Mouse (Mus musculus) liver, postnatal 0 days (tissue): ENCODE results near the gene Col28a1. TPM values are rescaled to one million over a fixed set of nuclear protein-coding genes. Genes with fewer than 3 reads are reported as not detected.

ENCODE experiments used
- ATAC-seq: fragments of 200-750 bp; cut with Nextera tagmentation; 2 replicates; pipeline ENCODE4 v1.8.0; 2017; ENCODE audit warnings: mild to moderate bottlenecking, moderate library complexity
- DNase-seq: peaks from one replicate; pipeline ENCODE4 v3.0.0-alpha.2; 2016
- H3K27ac ChIP-seq: fragments of 300-500 bp; sonication (generic); 2 replicates; pipeline ENCODE4 v1.5.1; 2014; ENCODE audit warnings: antibody characterized with exemption, moderate library complexity, mild to moderate bottlenecking, low read depth
- H3K27me3 ChIP-seq: fragments of 300-500 bp; sonication (generic); 2 replicates; pipeline ENCODE4 v1.6.1; 2014; ENCODE audit warnings: low read length, control low read depth, mixed read lengths; ENCODE audit not compliant: insufficient read depth
- H3K36me3 ChIP-seq: fragments of 300-500 bp; sonication (generic); replicated peaks from 2 replicates; pipeline ENCODE4 v1.6.1; 2014; ENCODE audit warnings: mild to moderate bottlenecking, control low read depth, low read length, moderate library complexity, mixed read lengths; ENCODE audit not compliant: insufficient read depth
- H3K4me1 ChIP-seq: fragments of 300-500 bp; sonication (generic); 2 replicates; pipeline ENCODE4 v1.6.1; 2014; ENCODE audit warnings: antibody characterized with exemption, mild to moderate bottlenecking, control low read depth; ENCODE audit not compliant: insufficient read depth
- H3K4me2 ChIP-seq: fragments of 300-500 bp; sonication (generic); 2 replicates; pipeline ENCODE4 v1.6.1; 2014; ENCODE audit warnings: low read depth, mild to moderate bottlenecking, low read length, moderate library complexity, mixed read lengths
- H3K4me3 ChIP-seq: fragments of 300-500 bp; sonication (generic); 2 replicates; pipeline ENCODE4 v1.5.1; 2014; ENCODE audit warnings: low read depth, low read length
- H3K9ac ChIP-seq: fragments of 300-500 bp; sonication (generic); replicated peaks from 2 replicates; pipeline ENCODE4 v1.6.1; 2014; ENCODE audit warnings: mild to moderate bottlenecking, moderate library complexity
- H3K9me3 ChIP-seq: fragments of 300-500 bp; sonication (generic); 2 replicates; pipeline ENCODE4 v1.6.1; 2016; ENCODE audit warnings: mild to moderate bottlenecking, control low read depth, low read length, mixed read lengths
- CTCF ChIP-seq: sonication (generic); IDR thresholded peaks from 2 replicates; pipeline ENCODE4 v1.5.1; 2016; ENCODE audit warnings: antibody characterized with exemption, low read depth
- EP300 ChIP-seq: IDR thresholded peaks from 2 replicates; pipeline ENCODE4 v1.6.1; 2016; ENCODE audit warnings: antibody characterized with exemption, low read depth, mild to moderate bottlenecking
- WGBS: fragments of 180-500 bp; shearing (Covaris S2); extraction: QIAGEN DNeasy Blood & Tissue Kit; methylation state at CpG from one replicate; pipeline ENCODE4 v1.1.7; 2014; ENCODE audit not compliant: insufficient replicate concordance; 5-methylcytosine and 5-hydroxymethylcytosine counted together
- polyA plus RNA-seq: library from polyadenylated mRNA; unstranded; fragments of >200 nt; fragmentation: Nextera tagmentation; extraction: Ambion mirVana; gene quantifications from 2 replicates; pipeline ENCODE4 v1.2.1, GENCODE M21; 2015

The Col28a1 gene
- polyA plus RNA-seq, 1 experiment from 2014 or later, result 0.05 TPM

DNA sequence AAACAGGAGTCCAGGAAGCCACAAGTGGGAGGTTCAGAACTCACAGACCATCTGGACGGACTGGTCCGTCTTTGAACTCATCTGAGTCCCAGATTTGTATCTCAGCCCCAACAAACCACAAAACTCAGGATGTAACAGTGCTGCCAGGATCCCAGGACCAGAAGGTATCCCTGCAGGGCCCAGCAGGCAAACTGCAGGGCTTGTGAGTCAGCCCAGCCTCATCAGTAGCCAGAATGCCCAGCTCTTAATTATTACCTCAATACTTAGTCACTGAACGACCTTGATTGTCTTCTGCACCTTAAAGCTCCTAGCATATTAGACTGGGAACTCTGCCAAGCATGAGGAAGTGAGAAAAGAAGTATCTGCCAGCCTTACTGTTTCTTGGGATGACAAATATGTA lies 96.6 kb downstream of the Col28a1 start:
- H3K4me1 ChIP-seq, result no peaks in the 10 kb centered on the region
- H3K36me3 ChIP-seq, result no peaks in the 10 kb centered on the region
- H3K27ac ChIP-seq, result no peak overlapping the region
- no peak for ATAC-seq
- no peak for TF ChIP-seq EP300
- TF ChIP-seq CTCF, result no peak
- WGBS, result 41% methylated on average over 3 of the region's 3 CpGs
- H3K9ac ChIP-seq, result no peak overlapping the region
- no peak for DNase-seq
- no peaks in the 10 kb centered on the region for H3K27me3 ChIP-seq
- H3K9me3 ChIP-seq, result no peaks in the 10 kb centered on the region
- H3K4me3 ChIP-seq, result no peak overlapping the region
- H3K4me2 ChIP-seq, result no peak overlapping the region

GRCm38 (mm10) chr6:8094160-8094953 lies 98.1 kb downstream of the Col28a1 start:
- ATAC-seq (no peak), DNase-seq (no peak)
- no peak overlapping the region for H3K9ac ChIP-seq
- 63% methylated on average over 8 of the region's 8 CpGs for WGBS
- H3K9me3 ChIP-seq, result no peaks in the 10 kb centered on the region
- H3K4me3 ChIP-seq, result no peak overlapping the region
- H3K4me1 ChIP-seq, result no peaks in the 10 kb centered on the region
- TF ChIP-seq CTCF (no peak), EP300 (no peak)
- no peak overlapping the region for H3K27ac ChIP-seq
- no peak overlapping the region for H3K4me2 ChIP-seq
- no peaks in the 10 kb centered on the region for H3K36me3 ChIP-seq
- H3K27me3 ChIP-seq, result no peaks in the 10 kb centered on the region

DNA sequence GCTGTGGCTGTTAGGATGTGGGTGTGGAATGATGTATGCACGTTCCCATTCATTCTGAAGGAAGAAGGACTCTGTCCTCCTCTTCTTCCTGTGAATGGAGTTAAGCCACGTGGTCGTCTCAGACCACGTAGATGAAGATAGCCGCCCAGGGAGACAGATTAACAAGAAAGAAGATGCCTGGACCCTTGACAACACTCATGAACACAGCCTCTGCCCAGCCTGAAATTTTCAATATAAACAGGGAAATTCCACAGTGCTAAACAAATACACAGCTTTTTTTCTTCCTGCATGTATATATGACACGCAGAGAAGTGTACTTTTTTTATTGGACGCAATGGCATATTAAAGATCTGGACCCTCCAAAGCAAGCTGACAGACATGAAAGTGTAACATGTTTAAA lies 98.9 kb downstream of the Col28a1 start:
- WGBS, result 75% methylated on average over 7 of the region's 7 CpGs
- TF ChIP-seq CTCF (no peak), EP300 (no peak)
- Histone ChIP-seq H3K4me3 (no peak overlapping the region), H3K27me3 (no peaks in the 10 kb centered on the region), H3K36me3 (no peaks in the 10 kb centered on the region), H3K4me1 (no peaks in the 10 kb centered on the region), H3K9me3 (no peaks in the 10 kb centered on the region), H3K4me2 (no peak overlapping the region), H3K27ac (no peak overlapping the region), H3K9ac (no peak overlapping the region)
- ATAC-seq (no peak), DNase-seq (no peak)

DNA sequence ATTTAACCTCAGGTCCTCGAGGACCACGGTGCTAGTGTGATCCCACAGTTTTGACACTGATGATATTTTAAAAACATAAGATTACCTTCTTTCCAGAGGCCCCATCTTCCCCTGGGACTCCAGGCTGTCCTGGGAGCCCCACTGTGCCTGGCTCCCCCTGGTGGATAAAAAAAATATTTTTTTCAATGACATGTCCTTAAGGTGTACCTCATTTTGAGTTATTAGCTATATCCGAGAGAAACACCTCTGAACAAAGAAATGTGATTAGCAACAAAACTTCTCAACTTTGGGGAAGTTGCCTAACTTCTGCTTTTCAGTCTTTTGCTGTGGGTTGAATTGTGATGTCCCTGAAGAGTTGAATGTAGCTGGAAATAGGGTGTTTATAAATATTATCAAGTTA lies 105.6 kb downstream of the Col28a1 start:
- Histone ChIP-seq H3K4me2 (no peak overlapping the region), H3K9ac (no peak overlapping the region), H3K9me3 (no peaks in the 10 kb centered on the region), H3K27ac (no peak overlapping the region), H3K27me3 (no peaks in the 10 kb centered on the region), H3K4me1 (no peaks in the 10 kb centered on the region), H3K4me3 (no peak overlapping the region), H3K36me3 (no peaks in the 10 kb centered on the region)
- ATAC-seq (no peak), DNase-seq (no peak)
- 27% methylated on average over 3 of the region's 3 CpGs for WGBS
- TF ChIP-seq EP300 (no peak), CTCF (peak; percentile 73)

- no peaks in the 10 kb centered on the region for H3K9me3 ChIP-seq
- TF ChIP-seq CTCF, result no peak
- TF ChIP-seq EP300, result no peak
- no peaks in the 10 kb centered on the region for H3K4me1 ChIP-seq
- ATAC-seq (no peak), DNase-seq (no peak)
- no peaks in the 10 kb centered on the region for H3K36me3 ChIP-seq
- no peak overlapping the region for H3K9ac ChIP-seq
- no peak overlapping the region for H3K4me2 ChIP-seq
- no peak overlapping the region for H3K27ac ChIP-seq
- no peak overlapping the region for H3K4me3 ChIP-seq
- WGBS, result 70% methylated on average over 7 of the region's 7 CpGs
- H3K27me3 ChIP-seq, result no peaks in the 10 kb centered on the region
Observed at GRCm38 (mm10) chr6:8084806-8085205, 107.6 kb downstream of the Col28a1 start.

- H3K4me2 ChIP-seq, result no peak overlapping the region
- TF ChIP-seq EP300 (no peak), CTCF (no peak)
- WGBS, result 51% methylated on average over 2 of the region's 2 CpGs
- H3K36me3 ChIP-seq, result no peaks in the 10 kb centered on the region
- DNase-seq (no peak), ATAC-seq (peak; percentile 77)
- H3K27ac ChIP-seq, result no peak overlapping the region
- H3K27me3 ChIP-seq, result no peaks in the 10 kb centered on the region
- H3K9me3 ChIP-seq, result no peaks in the 10 kb centered on the region
- H3K4me1 ChIP-seq, result no peaks in the 10 kb centered on the region
- no peak overlapping the region for H3K9ac ChIP-seq
- H3K4me3 ChIP-seq, result no peak overlapping the region
Observed at GRCm38 (mm10) chr6:8083196-8083595, 109.2 kb downstream of the Col28a1 start.
